Mouse (Mus musculus): ENCODE results near the gene Rbfox3.

Gene Rbfox3

GRCm38 (mm10) chr11:118934925-118935324 is 23.5 kb upstream of the Rbfox3 start:
- H3K36me3 ChIP-seq (ENCODE audit: insufficient read depth, low read length): no peaks in the 10 kb centered on the region
- no peaks in the 10 kb centered on the region for H3K4me1 ChIP-seq (replicated peaks; ENCODE audit: low read depth, low read length)
- no peaks in the 10 kb centered on the region for H3K27me3 ChIP-seq (ENCODE audit: insufficient read depth, low read length)
- H3K9me3 ChIP-seq (ENCODE audit: low read length): peaks cover 6% of the 10 kb centered on the region; the same call in 1 of the 2 replicates
- TF ChIP-seq POU5F1 (IDR thresholded peaks at IDR 0.05; ENCODE audit: borderline replicate concordance, low read length): no peak
- no peak overlapping the region for H3K4me3 ChIP-seq (replicated peaks; ENCODE audit: low read length)

DNA sequence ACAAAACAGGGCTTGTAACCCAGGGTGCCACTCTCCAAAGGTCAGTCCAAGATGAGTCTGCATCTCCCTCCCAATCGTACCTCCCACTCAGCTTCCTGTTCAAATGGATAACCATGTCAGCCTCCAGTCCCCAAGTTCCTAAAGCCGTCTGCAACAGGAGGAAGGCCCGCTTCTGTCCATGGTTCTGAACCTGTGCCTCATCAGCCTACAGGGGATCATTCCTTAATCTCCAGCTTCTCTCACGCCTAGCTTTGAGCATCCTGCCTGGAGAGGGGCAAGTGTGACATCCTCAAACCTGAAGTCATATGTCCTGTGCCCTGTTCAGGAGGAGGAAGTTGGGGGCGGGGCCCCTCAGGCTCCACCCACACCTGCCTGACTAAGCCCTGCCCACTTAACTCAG is 15.7 kb upstream of the Rbfox3 start:
- Histone ChIP-seq H3K27me3 (ENCODE audit: insufficient read depth, low read length) (peaks cover 9% of the 10 kb centered on the region), H3K9me3 (ENCODE audit: low read length) (no peaks in the 10 kb centered on the region), H3K4me3 (replicated peaks; ENCODE audit: low read length) (no peak overlapping the region), H3K4me1 (replicated peaks; ENCODE audit: low read depth, low read length) (no peaks in the 10 kb centered on the region), H3K36me3 (ENCODE audit: insufficient read depth, low read length) (no peaks in the 10 kb centered on the region)
- no peak for TF ChIP-seq NANOG (IDR thresholded peaks at IDR 0.05; ENCODE audit: borderline replicate concordance, low read length)
- no peak for TF ChIP-seq POU5F1 (IDR thresholded peaks at IDR 0.05; ENCODE audit: borderline replicate concordance, low read length)
- TF ChIP-seq CTCF (conservative IDR thresholded peaks at IDR 0.05; ENCODE audit: low read length): no peak

- Histone ChIP-seq H3K36me3 (ENCODE audit: insufficient read depth, low read length) (no peaks in the 10 kb centered on the region), H3K9me3 (ENCODE audit: low read length) (no peaks in the 10 kb centered on the region), H3K4me1 (replicated peaks; ENCODE audit: low read depth, low read length) (peaks cover 6% of the 10 kb centered on the region), H3K4me3 (replicated peaks; ENCODE audit: low read length) (no peak overlapping the region), H3K27me3 (ENCODE audit: insufficient read depth, low read length) (peaks cover 21% of the 10 kb centered on the region)
- TF ChIP-seq CTCF (conservative IDR thresholded peaks at IDR 0.05; ENCODE audit: low read length) (no peak), POU5F1 (IDR thresholded peaks at IDR 0.05; ENCODE audit: borderline replicate concordance, low read length) (no peak), NANOG (IDR thresholded peaks at IDR 0.05; ENCODE audit: borderline replicate concordance, low read length) (no peak)
These were observed 10.5 kb upstream of the Rbfox3 start for GRCm38 (mm10) chr11:118921852-118922251.

- no peaks in the 10 kb centered on the region for H3K9me3 ChIP-seq (ENCODE audit: low read length)
- H3K27me3 ChIP-seq (ENCODE audit: insufficient read depth, low read length): peaks cover 47% of the 10 kb centered on the region
- H3K36me3 ChIP-seq (ENCODE audit: insufficient read depth, low read length): no peaks in the 10 kb centered on the region
- H3K4me1 ChIP-seq (replicated peaks; ENCODE audit: low read depth, low read length): peaks cover 16% of the 10 kb centered on the region
- no peak overlapping the region for H3K4me3 ChIP-seq (replicated peaks; ENCODE audit: low read length)
- no peak for TF ChIP-seq CTCF (conservative IDR thresholded peaks at IDR 0.05; ENCODE audit: low read length)
- no peak for TF ChIP-seq NANOG (IDR thresholded peaks at IDR 0.05; ENCODE audit: borderline replicate concordance, low read length)
- TF ChIP-seq POU5F1 (IDR thresholded peaks at IDR 0.05; ENCODE audit: borderline replicate concordance, low read length): no peak
These were observed 5.1 kb upstream of the Rbfox3 start for GRCm38 (mm10) chr11:118916423-118917030.

DNA sequence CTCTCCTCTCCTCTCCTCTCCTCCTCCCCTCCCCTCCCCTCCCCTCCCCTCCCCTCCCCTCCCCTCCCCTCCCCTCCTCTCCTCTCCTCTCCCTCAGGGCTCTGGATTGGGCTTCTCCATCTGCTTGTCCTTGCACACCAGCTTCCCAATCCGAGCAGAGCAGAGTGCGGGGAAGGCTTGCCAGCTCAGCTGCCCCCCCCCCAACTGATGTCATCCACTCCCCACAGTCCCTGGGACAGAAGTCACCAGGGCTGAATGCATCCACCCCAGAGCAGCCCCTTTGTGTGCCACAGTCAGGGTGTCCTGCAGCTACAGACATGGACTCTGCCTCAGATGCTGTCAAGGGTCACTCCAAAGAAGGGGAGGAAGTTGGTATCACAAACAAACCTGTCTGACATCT is 4.5 kb upstream of the Rbfox3 start:
- H3K4me3 ChIP-seq (replicated peaks; ENCODE audit: low read length): no peak overlapping the region
- H3K36me3 ChIP-seq (ENCODE audit: insufficient read depth, low read length): no peaks in the 10 kb centered on the region
- peaks cover 16% of the 10 kb centered on the region for H3K4me1 ChIP-seq (replicated peaks; ENCODE audit: low read depth, low read length)
- peaks cover 54% of the 10 kb centered on the region for H3K27me3 ChIP-seq (ENCODE audit: insufficient read depth, low read length)
- no peaks in the 10 kb centered on the region for H3K9me3 ChIP-seq (ENCODE audit: low read length)
- TF ChIP-seq CTCF (conservative IDR thresholded peaks at IDR 0.05; ENCODE audit: low read length): no peak

DNA sequence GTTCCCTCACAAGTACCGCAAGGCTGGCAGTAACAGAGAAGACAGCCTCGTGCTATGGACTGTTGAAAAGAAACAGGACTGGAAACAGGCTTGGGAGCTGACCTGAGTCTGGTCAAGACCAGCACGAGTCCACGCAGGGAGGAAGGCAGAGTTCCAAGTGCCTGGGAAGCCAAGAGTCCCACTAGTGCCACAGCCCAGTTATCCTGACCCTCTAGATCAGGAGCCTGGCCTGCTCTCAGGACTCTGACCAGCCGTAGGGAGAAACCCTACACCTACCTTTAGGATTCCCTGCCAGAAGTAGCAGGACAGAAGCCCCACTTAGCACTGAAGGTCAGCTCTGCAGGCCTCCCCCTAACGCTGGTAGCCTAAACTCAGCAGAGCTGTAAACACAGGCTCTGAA is 1.3 kb upstream of the Rbfox3 start:
- TF ChIP-seq POU5F1 (IDR thresholded peaks at IDR 0.05; ENCODE audit: borderline replicate concordance, low read length) (no peak), NANOG (IDR thresholded peaks at IDR 0.05; ENCODE audit: borderline replicate concordance, low read length) (no peak), CTCF (conservative IDR thresholded peaks at IDR 0.05; ENCODE audit: low read length) (no peak)
- peaks cover 86% of the 10 kb centered on the region for H3K27me3 ChIP-seq (ENCODE audit: insufficient read depth, low read length)
- no peak overlapping the region for H3K4me3 ChIP-seq (replicated peaks; ENCODE audit: low read length)
- H3K4me1 ChIP-seq (replicated peaks; ENCODE audit: low read depth, low read length): peaks cover 31% of the 10 kb centered on the region
- no peaks in the 10 kb centered on the region for H3K9me3 ChIP-seq (ENCODE audit: low read length)
- no peaks in the 10 kb centered on the region for H3K36me3 ChIP-seq (ENCODE audit: insufficient read depth, low read length)

DNA sequence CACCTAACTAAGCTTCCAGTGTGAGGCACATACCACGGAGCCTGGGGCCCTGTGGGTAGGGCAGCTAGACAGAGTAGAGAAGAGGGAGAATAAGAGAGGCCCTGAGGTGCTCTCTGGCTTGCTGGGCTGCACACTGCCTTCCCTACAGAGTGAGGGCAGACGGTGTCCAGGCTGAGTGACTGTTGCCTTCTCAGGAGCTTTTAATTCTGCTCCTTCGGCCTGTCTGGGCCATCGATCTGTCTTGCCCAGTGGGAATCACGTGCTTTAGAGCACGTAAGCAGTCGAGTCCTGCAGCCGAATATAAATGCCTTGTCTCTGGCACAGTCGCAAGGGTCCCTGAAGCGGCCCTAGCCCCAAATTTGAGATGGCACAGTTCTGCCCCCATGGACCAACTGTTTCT is 641 bp downstream of the Rbfox3 start:
- H3K36me3 ChIP-seq (ENCODE audit: insufficient read depth, low read length): no peaks in the 10 kb centered on the region
- H3K4me1 ChIP-seq (replicated peaks; ENCODE audit: low read depth, low read length): peaks cover 29% of the 10 kb centered on the region
- TF ChIP-seq CTCF (conservative IDR thresholded peaks at IDR 0.05; ENCODE audit: low read length) (no peak), POU5F1 (IDR thresholded peaks at IDR 0.05; ENCODE audit: borderline replicate concordance, low read length) (no peak), NANOG (IDR thresholded peaks at IDR 0.05; ENCODE audit: borderline replicate concordance, low read length) (no peak)

DNA sequence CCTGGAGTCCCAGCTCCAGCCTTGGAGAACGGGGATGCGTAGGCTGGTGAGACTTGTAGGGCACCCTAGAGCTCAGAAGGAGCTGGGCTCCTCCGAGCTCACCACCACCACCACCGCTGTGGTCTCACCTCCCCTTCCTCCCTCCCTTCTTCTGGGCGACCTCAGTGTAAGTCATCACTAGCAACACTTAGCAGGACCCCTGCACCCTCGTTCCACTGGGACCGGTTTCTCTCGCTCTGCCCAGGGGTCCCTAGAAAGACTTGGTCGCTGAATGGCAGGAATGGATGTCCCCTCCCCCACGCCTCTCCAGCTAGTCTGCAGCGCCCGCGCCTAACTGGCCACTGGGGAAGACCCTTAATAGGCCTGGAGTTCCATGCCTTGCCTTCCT is 1.6 kb downstream of the Rbfox3 start:
- Histone ChIP-seq H3K4me1 (replicated peaks; ENCODE audit: low read depth, low read length) (peaks cover 29% of the 10 kb centered on the region), H3K9me3 (ENCODE audit: low read length) (no peaks in the 10 kb centered on the region), H3K36me3 (ENCODE audit: insufficient read depth, low read length) (no peaks in the 10 kb centered on the region), H3K27me3 (ENCODE audit: insufficient read depth, low read length) (peaks cover 92% of the 10 kb centered on the region), H3K4me3 (replicated peaks; ENCODE audit: low read length) (peak overlapping the region; percentile 72)
- TF ChIP-seq POU5F1 (IDR thresholded peaks at IDR 0.05; ENCODE audit: borderline replicate concordance, low read length) (no peak), NANOG (IDR thresholded peaks at IDR 0.05; ENCODE audit: borderline replicate concordance, low read length) (no peak), CTCF (conservative IDR thresholded peaks at IDR 0.05; ENCODE audit: low read length) (no peak)

More for the DNA sequence above, 641 bp downstream of the Rbfox3 start:
- H3K9me3 ChIP-seq (ENCODE audit: low read length): no peaks in the 10 kb centered on the region
- peaks cover 90% of the 10 kb centered on the region for H3K27me3 ChIP-seq (ENCODE audit: insufficient read depth, low read length)
- H3K4me3 ChIP-seq (replicated peaks; ENCODE audit: low read length): no peak overlapping the region
